8 mouse cellular contexts compared by ENCODE assay signal in the genomic region with DNA sequence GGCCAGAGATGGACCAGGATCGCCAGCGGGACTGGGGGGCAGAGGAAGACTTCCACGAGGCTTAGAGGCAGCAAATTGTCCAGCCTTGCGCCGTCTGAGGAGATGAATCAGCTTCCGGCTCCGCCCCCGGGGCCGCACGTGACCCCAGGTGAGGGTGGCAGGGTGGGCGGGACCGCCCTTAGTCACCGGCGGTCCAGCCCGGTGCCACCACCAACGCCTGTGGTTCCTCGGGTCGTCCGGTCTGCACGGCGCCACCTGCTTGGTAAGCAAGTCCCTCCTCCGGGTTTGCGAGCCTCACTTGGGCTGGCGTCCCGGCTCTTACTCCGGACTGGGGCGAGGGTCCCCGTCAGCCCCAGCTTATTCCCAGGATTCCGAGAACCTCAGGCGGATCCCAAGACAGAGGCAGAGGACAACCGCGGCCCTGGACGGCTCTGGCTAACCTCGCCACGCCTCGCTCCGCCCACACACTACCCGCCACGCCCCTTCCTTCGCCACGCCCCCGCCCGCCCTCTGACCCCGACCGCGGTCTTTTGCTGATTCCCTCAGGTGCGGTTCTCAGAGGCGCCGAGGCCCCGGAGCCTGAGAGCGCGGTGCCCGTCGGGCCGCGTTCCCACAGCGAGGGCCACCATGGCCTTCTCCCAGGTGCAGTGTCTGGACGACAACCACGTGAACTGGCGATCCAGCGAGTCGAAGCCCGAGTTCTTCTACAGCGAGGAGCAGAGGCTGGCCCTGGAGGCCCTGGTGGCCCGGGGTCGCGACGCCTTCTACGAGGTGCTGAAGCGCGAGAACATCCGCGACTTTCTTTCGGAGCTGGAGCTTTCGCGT. TPM values are rescaled to one million over a fixed set of nuclear protein-coding genes. Genes with fewer than 3 reads are reported as not detected.
DNase-seq lines count a peak whose midpoint lies in the region; ATAC-seq and TF ChIP-seq lines count a peak whose summit lies in the region.

A gene (plus strand): TSS at position 185 of the 825 bp plus-strand sequence.

- peaks cover 14 to 44% of the 10 kb centered on the region in 2 experiments for H3K36me3 ChIP-seq in CH12.LX (replicated peaks in 1 of 2; ENCODE audit: control insufficient read depth in 1 of 2, insufficient read depth in 1 of 2, low read length in 1 of 2)
- no peaks in the 10 kb centered on the region for H3K36me3 ChIP-seq in intestine, embryonic 16.5 days (ENCODE audit: control insufficient read depth, insufficient read depth, low read length)
- no peaks in the 10 kb centered on the region for H3K36me3 ChIP-seq in liver, postnatal 0 days (replicated peaks; ENCODE audit: insufficient read depth, low read length)
- H3K36me3 ChIP-seq in neural tube, embryonic 14.5 days (ENCODE audit: control insufficient read depth, insufficient read depth, low read length): no peaks in the 10 kb centered on the region

- intact Hi-C loops in left cerebral cortex, postnatal 14 days (cut with DNase I): no loop called here

- H3K9me3 ChIP-seq in CH12.LX (replicated peaks; ENCODE audit: low read length): no peaks in the 10 kb centered on the region
- H3K9me3 ChIP-seq in intestine, embryonic 16.5 days (ENCODE audit: control insufficient read depth, low read length): no peaks in the 10 kb centered on the region
- H3K9me3 ChIP-seq in liver, postnatal 0 days (ENCODE audit: low read length): no peaks in the 10 kb centered on the region
- H3K9me3 ChIP-seq in neural tube, embryonic 14.5 days (ENCODE audit: control insufficient read depth, low read length): no peaks in the 10 kb centered on the region

- in situ Hi-C loops in CH12.LX (cut with MboI; ENCODE audit: low pct_ligation_motif_present, low pct_unique_long_range_greater_than_20kb, low sequenced_read_pairs): no loop called here

- peak within 1 kb of the TSS; percentile 60 for H3K27ac ChIP-seq in CH12.LX (ENCODE audit: insufficient read depth, low read depth)
- peak within 1 kb of the TSS; percentile 90 for H3K27ac ChIP-seq in intestine, embryonic 16.5 days (ENCODE audit: low read length)
- H3K27ac ChIP-seq in liver, postnatal 0 days (ENCODE audit: low read depth): peak within 1 kb of the TSS; percentile 60; the same call in 1 of the 2 replicates
- H3K27ac ChIP-seq in neural tube, embryonic 14.5 days (ENCODE audit: low read depth, low read length): no peak within 1 kb of the TSS

- 0 out of 2 replicates have a peak, but pooled peaks have one; percentile 21 for TF ChIP-seq EP300 in CH12.LX (IDR thresholded peaks at IDR 0.05; ENCODE audit: low read length)
- no peak for TF ChIP-seq EP300 in liver, postnatal 0 days (IDR thresholded peaks at IDR 0.05; ENCODE audit: low read depth)

- peak; percentile 87 for DNase-seq in CH12.LX (ENCODE audit: extremely low read depth)
- DNase-seq in liver, postnatal 0 days: peak; percentile 93
- DNase-seq in thymus, postnatal 4 days: peak; percentile 89
- no peak for DNase-seq in left cerebral cortex, postnatal 14 days (ENCODE audit: low spot score in 2 of 2)

- H3K79me2 ChIP-seq in CH12.LX (replicated peaks; ENCODE audit: control insufficient read depth, extremely low read depth, insufficient read depth, poor library complexity, severe bottlenecking): peaks cover 47% of the 10 kb centered on the region

- TF ChIP-seq CTCF in CH12.LX (conservative IDR thresholded peaks at IDR 0.05 in 1 of 2, IDR thresholded peaks at IDR 0.05 in 1 of 2; ENCODE audit: low read depth in 2 of 2, low read length in 2 of 2): peak in 1 of 2 experiments; percentile 2; a peak in 1 of 4 replicates
- no peak for TF ChIP-seq CTCF in liver, postnatal 0 days (IDR thresholded peaks at IDR 0.05; ENCODE audit: low read depth)

- dilution Hi-C loops in CH12.LX (cut with MboI; ENCODE audit: extremely low pct_ligation_motif_present, extremely low pct_unique_long_range_greater_than_20kb, low sequenced_read_pairs): no loop called here

- 2% methylated on average over 76 of the region's 76 CpGs for WGBS in intestine, embryonic 16.5 days
- WGBS in liver, postnatal 0 days (ENCODE audit: insufficient replicate concordance): 1% methylated on average over 72 of the region's 76 CpGs
- WGBS in neural tube, embryonic 14.5 days: 1% methylated on average over 74 of the region's 76 CpGs

- H3K4me1 ChIP-seq in CH12.LX (ENCODE audit: control insufficient read depth in 1 of 2, insufficient read depth in 2 of 2): peaks cover 48 to 68% of the 10 kb centered on the region in 2 experiments
- peaks cover 20% of the 10 kb centered on the region for H3K4me1 ChIP-seq in intestine, embryonic 16.5 days (ENCODE audit: control insufficient read depth, insufficient read depth, low read length)
- H3K4me1 ChIP-seq in liver, postnatal 0 days (ENCODE audit: insufficient read depth): peaks cover 35% of the 10 kb centered on the region
- no peaks in the 10 kb centered on the region for H3K4me1 ChIP-seq in neural tube, embryonic 14.5 days (ENCODE audit: control insufficient read depth, insufficient read depth, low read length)

- ATAC-seq in common myeloid progenitor, adult 5-6 weeks (replicated peaks; ENCODE audit: low read depth, poor library complexity, severe bottlenecking): peak; percentile 38; the same call in 1 of the 2 replicates
- ATAC-seq in granulocyte monocyte progenitor cell, adult 5-6 weeks (replicated peaks; ENCODE audit: poor library complexity, severe bottlenecking): peak; percentile 63
- peak; percentile 90 for ATAC-seq in intestine, embryonic 16.5 days
- peak; percentile 85 for ATAC-seq in liver, postnatal 0 days
- ATAC-seq in neural tube, embryonic 14.5 days (ENCODE audit: low read depth): no peak

- H3K27me3 ChIP-seq in CH12.LX (replicated peaks): no peaks in the 10 kb centered on the region
- peaks cover 7% of the 10 kb centered on the region; the same call in 1 of the 2 replicates for H3K27me3 ChIP-seq in intestine, embryonic 16.5 days (replicated peaks; ENCODE audit: control insufficient read depth, insufficient read depth, low read length)
- H3K27me3 ChIP-seq in liver, postnatal 0 days (ENCODE audit: insufficient read depth, low read length): peaks cover 12% of the 10 kb centered on the region; the same call in 1 of the 2 replicates
- H3K27me3 ChIP-seq in neural tube, embryonic 14.5 days (ENCODE audit: control insufficient read depth, insufficient read depth, low read length): peaks cover 21% of the 10 kb centered on the region

- peak within 1 kb of the TSS; percentile 78 for H3K4me2 ChIP-seq in CH12.LX (ENCODE audit: insufficient read depth, low read depth, poor library complexity, severe bottlenecking)
- peak within 1 kb of the TSS; percentile 76 for H3K4me2 ChIP-seq in intestine, embryonic 16.5 days (ENCODE audit: low read depth, low read length)
- peak within 1 kb of the TSS; percentile 85 for H3K4me2 ChIP-seq in liver, postnatal 0 days (ENCODE audit: low read depth, low read length)
- H3K4me2 ChIP-seq in neural tube, embryonic 14.5 days (ENCODE audit: low read depth, low read length): peak within 1 kb of the TSS; percentile 42

- peak within 1 kb of the TSS; percentile 70 for H3K9ac ChIP-seq in CH12.LX (ENCODE audit: insufficient read depth, low read depth)
- peak within 1 kb of the TSS; percentile 73 for H3K9ac ChIP-seq in intestine, embryonic 16.5 days (ENCODE audit: low read depth, low read length)
- peak within 1 kb of the TSS; percentile 61 for H3K9ac ChIP-seq in liver, postnatal 0 days (replicated peaks)
- H3K9ac ChIP-seq in neural tube, embryonic 14.5 days (replicated peaks; ENCODE audit: low read depth, low read length): 0 out of 2 replicates have a peak within 1 kb of the TSS, but pooled peaks have one; percentile 2

- peak; percentile 97 for TF ChIP-seq POLR2A in CH12.LX (IDR thresholded peaks at IDR 0.05; ENCODE audit: low read depth, low read length)

- no peak for TF ChIP-seq RAD21 in CH12.LX (IDR thresholded peaks at IDR 0.05; ENCODE audit: low read depth, low read length)

- peak within 1 kb of the TSS; percentile 66 to 93 (median 78) for H3K4me3 ChIP-seq in CH12.LX (replicated peaks in 1 of 3; ENCODE audit: low read depth in 2 of 3, low read length in 2 of 3, poor library complexity in 1 of 3)
- H3K4me3 ChIP-seq in intestine, embryonic 16.5 days (ENCODE audit: low read length): peak within 1 kb of the TSS; percentile 56
- peak within 1 kb of the TSS; percentile 61 for H3K4me3 ChIP-seq in liver, postnatal 0 days (ENCODE audit: low read depth, low read length)
- H3K4me3 ChIP-seq in neural tube, embryonic 14.5 days (ENCODE audit: low read depth, low read length): peak within 1 kb of the TSS; percentile 29

TF ChIP-seq in CH12.LX, 34 proteins besides CTCF, POLR2A, EP300 and RAD21 (continues in another document):
- peak; percentile 85 for TF ChIP-seq ELF1 (IDR thresholded peaks at IDR 0.05; ENCODE audit: low read depth, low read length)
- no peak for TF ChIP-seq PAX5 (IDR thresholded peaks at IDR 0.05; ENCODE audit: low read length)
- no peak for TF ChIP-seq E2F4 (IDR thresholded peaks at IDR 0.05; ENCODE audit: insufficient replicate concordance, low read depth, low read length)
- peak; percentile 61 for TF ChIP-seq NRF1 (IDR thresholded peaks at IDR 0.05; ENCODE audit: low read depth, low read length)
- TF ChIP-seq ZKSCAN1 (IDR thresholded peaks at IDR 0.05; ENCODE audit: borderline replicate concordance, low read depth, low read length): no peak
- TF ChIP-seq IRF4 (IDR thresholded peaks at IDR 0.05; ENCODE audit: low read depth, low read length): peak; percentile 61
- TF ChIP-seq USF1 (IDR thresholded peaks at IDR 0.05; ENCODE audit: low read depth, low read length): peak; percentile 96
- TF ChIP-seq POLR2AphosphoS2 (IDR thresholded peaks at IDR 0.05; ENCODE audit: low read depth, low read length): peak; percentile 65; the same call in 1 of the 2 replicates
- TF ChIP-seq MYC (IDR thresholded peaks at IDR 0.05; ENCODE audit: low read depth, low read length): peak; percentile 95
- peak; percentile 58 for TF ChIP-seq JUN (IDR thresholded peaks at IDR 0.05; ENCODE audit: insufficient read depth, low read depth, low read length)
- TF ChIP-seq ETS1 (conservative IDR thresholded peaks at IDR 0.05; ENCODE audit: low read depth, low read length): peak; percentile 80
- peak; percentile 87 for TF ChIP-seq MXI1 (IDR thresholded peaks at IDR 0.05; ENCODE audit: low read depth, low read length)
- TF ChIP-seq RCOR1 (conservative IDR thresholded peaks at IDR 0.05; ENCODE audit: low read depth, low read length): peak; percentile 70

RNA-seq across cellular contexts. Expression of the gene that starts here (rescaled TPM):
- total RNA-seq in CH12.LX (2012; rRNA removed) (50.4 and 63.7 TPM in 2 replicates), CH12.LX (2014; rRNA removed) (17.2 and 19.2 TPM in 2 replicates)
- 17.8 and 19.1 TPM in 2 replicates for polyA plus RNA-seq in CH12.LX (2012; ENCODE audit: insufficient read length, low read depth)
- not detected in 2 replicates for total RNA-seq in common myeloid progenitor, adult 5-6 weeks (2017)
- not detected in 2 replicates for total RNA-seq in granulocyte monocyte progenitor cell, adult 5-6 weeks (2014; fragmentation: Nextera tagmentation)
- total RNA-seq in granulocyte monocyte progenitor cell, adult 5-6 weeks (2017): not detected in 2 replicates
- 9.6 and 12.9 TPM in 2 replicates for polyA plus RNA-seq in intestine, embryonic 16.5 days (2015; fragmentation: Nextera tagmentation; extraction: Ambion mirVana)
- polyA plus RNA-seq in liver, postnatal 0 days (2015; fragmentation: Nextera tagmentation; extraction: Ambion mirVana): 2.2 and 2.4 TPM in 2 replicates
- 0.15 and 0.23 TPM in 2 replicates for polyA plus RNA-seq in neural tube, embryonic 14.5 days (2014; fragmentation: Nextera tagmentation; extraction: Ambion mirVana)
- under 1 TPM in 1 of 2 experiments, not detected in 1; 0.09 TPM for total RNA-seq in left cerebral cortex, postnatal 14 days (2021)

Comparison
In these comparisons a context has a peak if more than half of its experiments do, and no peak if none do; other contexts are left out.
1. RNA of the gene that starts here (total RNA-seq): 17.2 to 63.7 TPM in CH12.LX; 0.09 TPM in left cerebral cortex, postnatal 14 days, not detected in common myeloid progenitor, adult 5-6 weeks and not detected in granulocyte monocyte progenitor cell, adult 5-6 weeks; every median in the first group is over 10 times any median in the second.
2. Peak in ATAC-seq in common myeloid progenitor, adult 5-6 weeks; RNA of the gene not detected or under 1 TPM.
3. Peak in ATAC-seq in granulocyte monocyte progenitor cell, adult 5-6 weeks; RNA of the gene not detected or under 1 TPM.
4. DNase-seq: peak in CH12.LX (single experiment), liver, postnatal 0 days (single experiment) and thymus, postnatal 4 days (single experiment); none in left cerebral cortex, postnatal 14 days (0 of 2).
5. H3K9ac ChIP-seq: peak in every context shown above with its lines; median percentile 73 in intestine, embryonic 16.5 days; 70 in CH12.LX; 61 in liver, postnatal 0 days; 2 in neural tube, embryonic 14.5 days.
6. Peak in every context shown above with its lines, with median percentiles within 50 percentile points of each other: H3K4me2 ChIP-seq and H3K4me3 ChIP-seq.